Mouse (Mus musculus) heart, embryonic 13.5 days (tissue): ENCODE measurements around the gene Mfsd4b1. TPM values are rescaled to one million over a fixed set of nuclear protein-coding genes. Genes with fewer than 3 reads are reported as not detected.
"Not testable (repeated sequence)": the region's sequence is repeated elsewhere in the genome, so short reads cannot be mapped to it uniquely, and the experiment has no call there.

Experiments
- ATAC-seq: fragments of 200-750 bp; cut with Nextera tagmentation; 2 replicates; pipeline ENCODE4 v1.8.0; 2017; ENCODE audit warnings: moderate TSS enrichment; ENCODE audit not compliant: insufficient number of reproducible peaks, low FRiP score, low TSS enrichment; ENCODE audit errors: extremely low read depth
- H3K27ac ChIP-seq: fragments of 300-500 bp; sonication (generic); replicated peaks from 2 replicates; pipeline ENCODE4 v1.5.1; 2015; ENCODE audit warnings: moderate library complexity, mild to moderate bottlenecking, inconsistent platforms
- H3K27me3 ChIP-seq: fragments of 300-500 bp; sonication (generic); replicated peaks from 2 replicates; pipeline ENCODE4 v1.6.1; 2015; ENCODE audit warnings: mild to moderate bottlenecking, inconsistent platforms
- H3K36me3 ChIP-seq: fragments of 300-500 bp; sonication (generic); 2 replicates; pipeline ENCODE4 v1.6.1; 2015; ENCODE audit warnings: mild to moderate bottlenecking, inconsistent platforms
- H3K4me1 ChIP-seq: fragments of 300-500 bp; sonication (generic); 2 replicates; pipeline ENCODE4 v1.6.1; 2015; ENCODE audit warnings: inconsistent platforms
- H3K4me2 ChIP-seq: fragments of 300-500 bp; sonication (generic); 2 replicates; pipeline ENCODE4 v1.6.1; 2015; ENCODE audit warnings: inconsistent platforms, mild to moderate bottlenecking, moderate library complexity
- H3K4me3 ChIP-seq: fragments of 300-500 bp; sonication (generic); 2 replicates; pipeline ENCODE4 v1.5.1; 2015; ENCODE audit warnings: moderate library complexity, mild to moderate bottlenecking, inconsistent platforms
- H3K9ac ChIP-seq: fragments of 300-500 bp; sonication (generic); 2 replicates; pipeline ENCODE4 v1.6.1; 2015; ENCODE audit warnings: inconsistent platforms, mild to moderate bottlenecking, moderate library complexity
- H3K9me3 ChIP-seq: fragments of 300-500 bp; sonication (generic); 2 replicates; pipeline ENCODE4 v1.6.1; 2016; ENCODE audit warnings: inconsistent platforms
- WGBS: fragments of 180-500 bp; shearing (Covaris S2); methylation state at CpG from one replicate; pipeline ENCODE4 v1.1.7; 2015; ENCODE audit warnings: mixed read lengths; 5-methylcytosine and 5-hydroxymethylcytosine counted together
- polyA plus RNA-seq: library from polyadenylated mRNA; unstranded; fragments of >200 nt; fragmentation: Nextera tagmentation; extraction: Ambion mirVana; gene quantifications from 2 replicates; pipeline ENCODE4 v1.2.1, GENCODE M21; 2015

Mfsd4b1 gene
- polyA plus RNA-seq, 1 experiment from 2014 or later = 0.27 TPM

DNA sequence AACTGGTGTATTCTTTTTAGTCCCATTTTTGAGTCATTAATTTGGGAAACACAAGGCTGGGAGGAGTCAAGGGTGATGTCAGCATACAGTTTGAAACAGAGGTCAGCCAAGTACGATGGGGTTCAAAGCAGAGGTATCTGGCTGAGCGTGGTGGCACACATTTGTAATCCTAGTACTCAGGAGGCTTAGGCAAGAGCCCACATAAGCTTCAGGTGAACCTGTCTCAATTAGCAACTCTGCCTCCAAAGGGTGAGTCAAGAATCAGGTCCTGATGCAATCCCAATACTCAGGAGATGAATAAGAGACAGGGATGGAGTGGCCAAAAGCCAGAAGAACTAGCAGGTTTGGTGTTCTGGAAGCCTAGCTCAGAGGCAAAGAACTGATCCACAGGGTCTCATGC, 7.8 kb upstream of the Mfsd4b1 start:
- Histone ChIP-seq H3K9me3 (no peaks in the 10 kb centered on the region), H3K9ac (no peak overlapping the region), H3K4me2 (no peak overlapping the region), H3K4me1 (no peaks in the 10 kb centered on the region), H3K36me3 (no peaks in the 10 kb centered on the region), H3K27me3 (0 out of 2 replicates have a peak, but pooled peaks cover 2% of the 10 kb centered on the region), H3K4me3 (no peak overlapping the region), H3K27ac (no peak overlapping the region)
- no peak for ATAC-seq
- WGBS = 79% methylated on average over 2 of the region's 2 CpGs

DNA sequence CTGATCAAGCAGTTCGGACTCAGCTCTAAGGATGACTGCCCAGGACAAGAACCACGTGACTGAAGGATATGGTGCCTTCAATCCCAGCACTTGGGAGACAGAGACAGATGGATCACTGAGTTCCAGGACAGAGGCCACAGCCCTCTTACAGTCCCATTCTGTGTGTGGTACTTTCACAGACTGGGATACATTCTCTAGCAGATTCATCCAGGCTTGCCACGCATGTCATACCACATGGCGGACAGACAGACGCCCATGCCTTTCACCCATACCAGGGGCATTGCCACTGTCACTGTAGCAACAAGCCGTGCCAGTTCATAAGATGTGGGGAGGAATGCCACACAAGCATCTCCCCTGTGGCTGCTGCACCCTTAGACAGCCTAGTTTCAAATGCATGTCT, 5.6 kb upstream of the Mfsd4b1 start:
- Histone ChIP-seq H3K27me3 (0 out of 2 replicates have a peak, but pooled peaks cover 2% of the 10 kb centered on the region), H3K4me1 (no peaks in the 10 kb centered on the region), H3K9ac (no peak overlapping the region), H3K27ac (no peak overlapping the region), H3K36me3 (no peaks in the 10 kb centered on the region), H3K9me3 (peaks cover 7% of the 10 kb centered on the region; the same call in 1 of the 2 replicates), H3K4me2 (no peak overlapping the region), H3K4me3 (no peak overlapping the region)
- 87% methylated on average over 6 of the region's 6 CpGs for WGBS
- no peak for ATAC-seq

DNA sequence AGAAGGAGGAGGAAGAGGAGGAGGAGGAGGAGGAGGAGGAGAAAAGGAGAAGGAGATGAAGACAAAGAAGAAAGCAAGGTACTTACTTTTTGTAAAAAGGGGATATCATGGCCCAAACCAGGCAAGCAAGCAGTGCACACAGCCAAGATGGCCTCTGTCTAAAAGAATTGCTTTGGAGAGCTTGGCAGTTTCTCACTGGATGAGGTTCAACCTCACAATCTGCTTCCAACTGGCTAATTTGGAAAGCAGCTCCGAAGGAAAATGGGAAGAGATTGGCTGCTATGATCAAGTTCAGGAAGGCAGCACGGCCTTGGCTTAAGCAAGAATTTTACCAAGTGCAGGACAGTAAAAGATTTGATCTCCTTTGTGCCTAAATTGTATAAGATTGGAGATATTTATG, 4.5 kb upstream of the Mfsd4b1 start:
- Histone ChIP-seq H3K9ac (no peak overlapping the region), H3K4me1 (peaks cover 4% of the 10 kb centered on the region), H3K4me2 (no peak overlapping the region), H3K36me3 (no peaks in the 10 kb centered on the region), H3K9me3 (peaks cover 7% of the 10 kb centered on the region; the same call in 1 of the 2 replicates), H3K27me3 (0 out of 2 replicates have a peak, but pooled peaks cover 2% of the 10 kb centered on the region), H3K4me3 (no peak overlapping the region), H3K27ac (no peak overlapping the region)
- 83% methylated on average over 2 of the region's 2 CpGs for WGBS
- no peak for ATAC-seq

DNA sequence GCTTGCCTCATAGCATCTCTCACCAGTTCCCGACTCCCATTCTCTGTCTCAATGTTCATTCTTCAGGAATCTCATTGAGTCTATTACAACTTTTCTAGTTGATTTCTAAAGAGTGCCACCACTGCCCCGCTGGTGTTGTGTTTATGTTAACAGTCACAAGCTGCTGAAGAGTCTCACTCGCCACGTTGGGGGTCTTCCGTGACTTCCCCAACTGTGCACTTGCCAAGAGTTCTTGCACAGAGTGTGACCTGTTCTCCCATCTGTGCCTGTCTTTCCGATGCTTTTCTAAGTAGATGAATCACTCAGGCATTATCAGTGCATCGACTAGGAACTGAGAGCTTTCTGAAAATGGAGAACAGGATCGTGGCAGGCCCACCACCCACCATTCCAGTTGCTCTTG, 3.0 kb upstream of the Mfsd4b1 start:
- ATAC-seq = no peak

DNA sequence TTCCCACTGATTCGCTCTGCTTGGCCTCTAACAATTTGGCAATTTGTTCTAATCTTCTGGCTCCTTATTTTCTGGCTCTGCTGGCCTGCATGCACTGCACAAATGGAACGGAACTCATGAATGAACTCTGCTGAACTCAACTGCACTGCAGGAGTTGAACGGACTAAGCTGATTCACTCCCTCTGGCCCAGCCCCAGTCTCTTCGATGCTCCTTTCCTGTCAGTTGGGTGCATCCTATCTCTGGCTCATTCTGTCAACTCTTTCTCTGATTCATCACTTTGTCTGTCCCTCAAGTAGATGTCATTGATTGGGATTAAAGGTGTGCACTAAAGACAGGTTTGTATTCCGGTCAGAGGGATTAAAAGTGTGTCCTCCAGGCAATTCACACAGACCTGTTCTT, 1.5 kb upstream of the Mfsd4b1 start:
- peaks cover 19% of the 10 kb centered on the region; the same call in 1 of the 2 replicates for H3K27me3 ChIP-seq
- H3K4me2 ChIP-seq = no peak overlapping the region
- H3K27ac ChIP-seq = no peak overlapping the region
- no peaks in the 10 kb centered on the region for H3K36me3 ChIP-seq
- ATAC-seq = no peak
- H3K4me1 ChIP-seq = peaks cover 11% of the 10 kb centered on the region
- H3K9ac ChIP-seq = no peak overlapping the region
- H3K9me3 ChIP-seq = peaks cover 7% of the 10 kb centered on the region; the same call in 1 of the 2 replicates
- 88% methylated on average over 5 of the region's 5 CpGs for WGBS
- H3K4me3 ChIP-seq = no peak overlapping the region

More for the DNA sequence above, 3.0 kb upstream of the Mfsd4b1 start:
- Histone ChIP-seq H3K4me3 (no peak overlapping the region), H3K4me1 (peaks cover 11% of the 10 kb centered on the region), H3K27ac (no peak overlapping the region), H3K9me3 (peaks cover 7% of the 10 kb centered on the region; the same call in 1 of the 2 replicates), H3K27me3 (peaks cover 8% of the 10 kb centered on the region; the same call in 1 of the 2 replicates), H3K9ac (no peak overlapping the region), H3K4me2 (no peak overlapping the region), H3K36me3 (no peaks in the 10 kb centered on the region)
- WGBS = 66% methylated on average over 8 of the region's 8 CpGs

DNA sequence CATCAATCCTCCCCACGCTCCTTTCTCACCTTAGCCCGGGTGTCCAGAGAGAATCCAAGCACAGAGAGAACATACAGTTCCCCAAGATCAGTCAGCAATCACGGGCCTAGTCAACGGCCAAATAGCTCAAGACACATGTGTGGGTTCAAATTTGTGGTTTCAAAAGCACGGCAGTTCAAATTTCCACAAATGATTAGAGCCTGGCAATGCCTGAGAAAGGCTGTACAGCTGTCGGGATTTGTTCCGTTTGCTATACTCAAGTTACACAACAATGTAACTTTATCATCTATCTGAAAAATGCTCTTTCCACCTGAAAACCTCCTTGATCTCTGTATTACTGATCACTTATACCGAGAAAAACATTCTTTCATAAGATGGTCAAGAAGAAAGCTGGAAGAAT, 492 bp upstream of the Mfsd4b1 start:
- Histone ChIP-seq H3K4me2 (peak overlapping the region; percentile 94), H3K36me3 (no peaks in the 10 kb centered on the region), H3K4me3 (peak overlapping the region; percentile 73), H3K9me3 (peaks cover 7% of the 10 kb centered on the region; the same call in 1 of the 2 replicates), H3K4me1 (peaks cover 11% of the 10 kb centered on the region), H3K27ac (0 out of 2 replicates have a peak overlapping the region, but pooled peaks have one; percentile 71), H3K27me3 (peaks cover 28% of the 10 kb centered on the region), H3K9ac (peak overlapping the region; percentile 80)
- WGBS = 60% methylated on average over 8 of the region's 8 CpGs
- no peak for ATAC-seq

DNA sequence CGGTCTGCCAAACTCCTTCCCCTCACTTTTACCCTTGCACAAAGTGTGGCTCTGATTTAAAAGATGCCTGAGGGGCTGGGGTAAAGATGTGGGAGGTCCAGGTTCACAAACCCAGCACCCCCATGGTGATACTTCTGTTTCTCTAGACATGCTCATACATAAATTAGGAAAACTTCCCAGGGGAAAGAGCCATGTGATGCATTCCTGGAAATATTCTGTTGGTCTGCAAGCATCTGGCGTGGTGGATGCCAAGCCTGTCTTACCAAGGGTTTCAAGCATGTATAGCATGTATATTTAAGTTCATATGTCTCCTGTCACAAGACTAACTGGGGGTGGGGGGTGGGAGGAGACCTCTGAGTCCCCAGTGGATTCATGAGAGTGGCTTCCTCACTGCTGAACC, 4.7 kb downstream of the Mfsd4b1 start:
- no peaks in the 10 kb centered on the region for H3K36me3 ChIP-seq
- no peak for ATAC-seq
- no peaks in the 10 kb centered on the region for H3K9me3 ChIP-seq
- peaks cover 34% of the 10 kb centered on the region for H3K4me1 ChIP-seq
- no peak overlapping the region for H3K4me2 ChIP-seq
- H3K27ac ChIP-seq = no peak overlapping the region
- 81% methylated on average over 2 of the region's 2 CpGs for WGBS
- H3K4me3 ChIP-seq = no peak overlapping the region
- H3K9ac ChIP-seq = no peak overlapping the region
- H3K27me3 ChIP-seq = peaks cover 26% of the 10 kb centered on the region

DNA sequence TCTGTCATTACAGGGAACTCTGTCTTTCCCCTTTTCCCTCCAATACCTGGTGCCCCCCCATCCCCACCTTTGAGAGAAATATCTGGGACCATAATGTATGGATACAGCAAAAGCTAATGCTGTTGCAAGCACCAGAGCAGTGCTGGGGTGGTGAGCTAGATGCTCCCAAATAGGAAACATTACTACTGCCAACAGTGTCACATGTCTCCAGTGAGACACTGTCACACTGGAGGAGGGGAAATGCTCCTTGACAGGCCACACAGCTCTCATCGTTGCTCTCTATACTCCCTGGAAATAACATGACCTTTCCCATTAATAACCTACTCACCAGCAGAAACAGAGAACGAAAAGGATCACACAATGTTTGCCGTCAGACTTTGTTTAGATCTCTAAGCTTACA, 5.6 kb downstream of the Mfsd4b1 start:
- Histone ChIP-seq H3K9me3 (no peaks in the 10 kb centered on the region), H3K36me3 (no peaks in the 10 kb centered on the region), H3K27ac (peak overlapping the region; percentile 62), H3K4me1 (peaks cover 30% of the 10 kb centered on the region), H3K4me3 (no peak overlapping the region), H3K4me2 (no peak overlapping the region), H3K9ac (no peak overlapping the region), H3K27me3 (peaks cover 26% of the 10 kb centered on the region)
- no peak for ATAC-seq
- WGBS = 37% methylated on average over 3 of the region's 3 CpGs

DNA sequence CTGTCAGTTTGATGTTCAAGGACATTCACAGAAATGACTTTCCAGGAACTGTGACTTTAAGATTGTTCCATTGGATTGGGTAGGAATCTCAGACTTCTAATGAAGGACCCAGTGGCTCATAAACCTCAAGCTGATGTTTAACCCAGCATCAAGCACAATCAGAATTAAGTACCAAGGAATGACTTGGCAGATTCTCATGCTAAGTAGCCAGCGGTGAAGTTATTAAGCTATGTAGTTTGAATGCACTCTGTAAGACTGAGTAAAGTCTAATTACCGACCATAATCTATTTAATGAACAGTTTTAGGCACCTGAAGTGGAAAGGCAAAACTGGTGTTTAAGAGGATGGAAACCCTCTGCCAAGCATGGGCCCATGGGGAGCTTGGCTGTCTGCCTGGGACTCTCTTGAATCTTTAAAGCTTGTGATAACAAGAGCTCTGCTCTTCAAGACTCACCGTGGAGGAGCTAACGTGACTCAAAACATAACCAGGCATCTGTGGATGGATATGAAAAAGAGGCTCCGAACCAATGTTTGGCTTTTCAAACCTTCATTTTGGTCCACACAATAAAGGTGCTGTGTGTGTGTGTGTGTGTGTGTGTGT, 6.7 kb downstream of the Mfsd4b1 start:
- no peak overlapping the region for H3K4me2 ChIP-seq
- no peak overlapping the region for H3K9ac ChIP-seq
- WGBS = 48% methylated on average over 5 of the region's 5 CpGs
- ATAC-seq = no peak
- H3K27ac ChIP-seq = peak overlapping the region; percentile 62
- peaks cover 24% of the 10 kb centered on the region for H3K4me1 ChIP-seq
- no peak overlapping the region for H3K4me3 ChIP-seq
- H3K27me3 ChIP-seq = peaks cover 24% of the 10 kb centered on the region
- no peaks in the 10 kb centered on the region for H3K36me3 ChIP-seq
- 0 out of 2 replicates have a peak, but pooled peaks cover 3% of the 10 kb centered on the region for H3K9me3 ChIP-seq

DNA sequence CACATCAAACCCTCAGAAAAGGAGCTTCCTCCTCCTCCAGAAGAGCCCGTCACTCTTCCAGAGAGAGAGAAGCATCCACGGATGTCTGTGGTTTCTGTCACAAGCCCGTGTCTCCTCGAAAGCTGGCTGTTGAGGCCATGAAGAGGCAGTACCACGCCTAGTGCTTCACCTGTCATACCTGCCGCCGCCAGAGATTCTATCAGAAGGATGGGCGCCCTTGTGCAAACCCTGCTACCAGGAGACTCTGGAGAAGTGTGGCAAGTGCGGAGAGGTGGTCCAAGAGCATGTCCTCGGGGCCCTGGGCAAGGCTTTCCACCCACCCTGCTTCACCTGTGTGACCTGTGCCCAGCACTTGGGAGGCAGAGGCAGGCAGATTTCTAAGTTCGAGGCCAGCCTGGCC, 15.5 kb downstream of the Mfsd4b1 start:
- ATAC-seq = no peak
- Histone ChIP-seq H3K27me3 (no peaks in the 10 kb centered on the region), H3K4me3 (no peak overlapping the region), H3K9me3 (peaks cover 6% of the 10 kb centered on the region; the same call in 1 of the 2 replicates), H3K36me3 (no peaks in the 10 kb centered on the region), H3K4me1 (0 out of 2 replicates have a peak, but pooled peaks cover 5% of the 10 kb centered on the region), H3K27ac (no peak overlapping the region), H3K4me2 (no peak overlapping the region), H3K9ac (no peak overlapping the region)
- WGBS = 72% methylated on average over 11 of the region's 11 CpGs

DNA sequence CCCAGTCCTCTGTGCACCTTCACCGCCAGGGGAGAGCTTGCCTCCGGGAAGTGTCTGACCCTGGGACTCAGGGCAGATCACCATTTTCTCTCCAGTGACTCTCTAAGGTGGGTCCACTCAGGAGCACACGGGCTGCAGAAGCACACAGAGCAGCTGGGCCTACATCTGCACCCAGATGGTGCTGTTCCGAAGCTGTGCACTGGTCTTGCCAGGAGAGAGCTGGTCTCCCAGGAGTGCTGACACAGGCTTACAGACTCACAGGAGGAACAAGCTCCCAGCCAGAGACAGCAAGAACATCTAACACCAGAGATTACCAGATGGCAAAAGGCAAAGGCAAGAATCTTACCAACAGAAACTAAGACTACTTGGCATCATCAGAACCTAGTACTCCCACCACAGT, 16.2 kb downstream of the Mfsd4b1 start:
- not testable (repeated sequence) for H3K36me3 ChIP-seq, H3K27me3 ChIP-seq, H3K27ac ChIP-seq, H3K4me1 ChIP-seq, H3K9ac ChIP-seq, ATAC-seq, H3K4me3 ChIP-seq, H3K9me3 ChIP-seq, H3K4me2 ChIP-seq
- WGBS = 59% methylated on average over 4 of the region's 4 CpGs

DNA sequence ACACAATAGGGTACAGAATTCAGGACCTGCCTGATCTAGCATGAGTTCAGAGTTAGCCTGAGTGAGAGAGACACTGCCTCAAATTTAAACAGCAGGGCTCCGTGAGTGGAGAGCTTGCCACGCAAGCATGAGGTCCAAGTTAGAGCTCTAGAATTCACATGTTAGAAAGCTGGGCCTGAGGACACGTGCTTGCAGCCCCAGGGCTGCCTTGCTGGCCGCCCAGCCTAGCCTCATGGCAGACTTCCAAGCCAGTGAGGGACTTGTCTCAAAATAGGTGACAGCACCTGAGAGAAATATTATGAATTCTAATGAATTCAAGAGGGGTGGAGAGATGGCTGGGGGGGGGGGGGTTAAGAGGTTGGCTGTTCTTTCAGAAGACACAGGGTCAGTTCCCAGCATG, 17.1 kb downstream of the Mfsd4b1 start:
- Histone ChIP-seq H3K4me2 (no peak overlapping the region), H3K9me3 (no peaks in the 10 kb centered on the region), H3K27ac (no peak overlapping the region), H3K4me3 (no peak overlapping the region), H3K4me1 (0 out of 2 replicates have a peak, but pooled peaks cover 5% of the 10 kb centered on the region), H3K36me3 (no peaks in the 10 kb centered on the region), H3K27me3 (no peaks in the 10 kb centered on the region), H3K9ac (no peak overlapping the region)
- no peak for ATAC-seq
- 73% methylated on average over 4 of the region's 4 CpGs for WGBS
